Mouse (Mus musculus): ENCODE results near the gene Cbln1.

- TF ChIP-seq CTCF (IDR thresholded peaks at IDR 0.05; ENCODE audit: borderline replicate concordance, extremely low read depth, insufficient read depth, insufficient read length) (no peak), POLR2A (IDR thresholded peaks at IDR 0.05; ENCODE audit: borderline replicate concordance, extremely low read depth, insufficient read depth, insufficient read length, poor library complexity, severe bottlenecking) (no peak)
Measured at GRCm38 (mm10) chr8:87477102-87477645, 4.8 kb upstream of the Cbln1 start.
